Mouse (Mus musculus) testis, adult 2 months (tissue): Measurements from ENCODE around the gene Fbn1.

Source experiments
- CTCF ChIP-seq: fragments of 200-500 bp; IDR thresholded peaks from 2 replicates; pipeline ENCODE4 v1.5.1; 2012; ENCODE audit warnings: low read depth, mild to moderate bottlenecking, inconsistent platforms, low read length, moderate library complexity; ENCODE audit not compliant: control insufficient read depth, insufficient read depth, insufficient replicate concordance
- POLR2A ChIP-seq: fragments of 200-500 bp; IDR thresholded peaks from 2 replicates; pipeline ENCODE4 v1.6.1; 2012; ENCODE audit warnings: low read depth, mild to moderate bottlenecking, inconsistent platforms, low read length, moderate library complexity; ENCODE audit not compliant: control insufficient read depth

DNA sequence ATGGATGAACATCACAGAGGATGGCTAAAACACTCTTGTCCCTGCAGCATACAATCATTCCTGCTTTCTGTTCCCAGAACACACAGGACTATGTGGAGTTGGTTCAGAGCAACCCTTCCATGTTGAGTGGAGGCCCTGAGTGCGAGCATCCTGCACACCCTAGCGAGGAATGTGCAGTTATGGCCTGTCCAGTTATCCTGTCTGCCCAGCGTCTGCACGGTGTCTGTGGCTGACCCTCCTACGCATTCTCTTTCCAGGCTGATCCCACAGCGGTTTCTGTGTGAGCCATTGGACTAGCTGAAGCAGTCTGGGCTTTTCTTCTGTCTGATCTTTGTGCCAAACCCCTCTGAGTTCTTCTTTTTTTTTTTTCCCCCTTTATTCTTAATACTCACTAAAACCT is 123.4 kb downstream of the Fbn1 start:
- TF ChIP-seq CTCF: no peak
- no peak for TF ChIP-seq POLR2A
